Mouse (Mus musculus) thymus, postnatal 0 days (tissue): ENCODE results near the gene 2010111I01Rik. TPM values are rescaled to one million over a fixed set of nuclear protein-coding genes. Genes with fewer than 3 reads are reported as not detected.
"Not testable (repeated sequence)": the region's sequence is repeated elsewhere in the genome, so short reads cannot be mapped to it uniquely, and the experiment has no call there.

Experiments used
- DNase-seq: peaks from one replicate; pipeline ENCODE4 v3.0.0-alpha.2; 2015; ENCODE audit warnings: low spot score
- polyA plus RNA-seq: library from polyadenylated mRNA; unstranded; fragments of >200 nt; fragmentation: Nextera tagmentation; extraction: Ambion mirVana; gene quantifications from 2 replicates; pipeline ENCODE4 v1.2.1, GENCODE M21; 2015

The 2010111I01Rik gene
- polyA plus RNA-seq, 1 experiment from 2014 or later, result 69.4 TPM

DNA sequence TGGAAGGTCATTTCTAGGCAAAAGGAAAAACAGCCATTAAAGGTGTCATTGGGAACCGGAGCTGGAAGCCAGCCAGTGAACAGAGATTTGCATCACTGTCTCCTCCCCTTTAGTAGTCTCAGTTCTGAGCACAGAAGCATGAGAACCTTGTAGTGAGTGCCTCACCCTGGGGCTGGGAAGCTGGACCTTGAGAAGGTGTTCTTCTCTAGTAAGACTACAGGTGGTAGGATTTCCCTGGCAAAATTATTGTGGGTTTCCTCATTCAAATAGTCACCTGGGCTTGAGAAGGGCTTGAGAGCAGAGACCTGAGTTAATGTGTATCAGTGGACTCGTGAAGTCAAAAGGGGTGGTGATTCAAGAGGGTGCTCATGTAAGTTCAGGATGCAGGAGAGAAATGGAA is 224.1 kb downstream of the 2010111I01Rik start:
- DNase-seq, result no peak

DNA sequence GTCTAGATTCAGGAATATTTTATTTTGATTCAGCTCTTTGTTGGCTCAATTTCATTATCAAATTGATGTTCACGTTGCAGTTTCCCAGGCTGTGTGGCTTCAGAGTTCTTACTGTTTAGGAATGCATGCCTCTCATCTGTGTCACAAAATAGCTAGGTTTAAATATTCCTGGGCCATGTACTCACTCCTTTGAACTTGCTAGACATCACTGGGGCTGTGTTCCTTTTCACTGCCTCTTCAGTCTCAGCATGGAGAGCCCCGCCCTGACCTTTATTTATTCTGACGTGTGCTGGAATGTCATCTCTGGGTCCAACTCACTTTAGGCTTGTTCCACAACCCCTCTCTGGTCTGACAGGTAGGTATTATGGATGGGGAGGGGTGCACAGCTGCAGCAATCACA is 228.7 kb downstream of the 2010111I01Rik start:
- no peak for DNase-seq

DNA sequence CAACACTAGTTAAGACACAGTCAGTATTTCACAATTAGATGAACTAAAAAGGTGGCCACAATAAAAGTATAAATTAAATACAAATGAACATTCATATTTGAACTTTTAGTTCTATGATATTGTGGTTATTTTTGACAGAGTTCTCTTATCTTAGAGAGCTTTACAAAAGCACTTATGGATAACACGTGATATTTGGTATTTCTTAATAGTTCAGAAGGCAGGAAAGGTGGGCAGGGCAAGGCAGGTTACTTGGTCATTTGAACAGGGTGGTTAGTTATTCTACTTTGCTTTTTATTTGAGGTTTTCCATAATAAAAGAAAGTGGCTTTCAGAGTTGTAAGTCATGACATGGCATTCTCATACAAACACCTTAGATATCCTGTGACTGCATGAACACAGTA is 233.3 kb downstream of the 2010111I01Rik start:
- DNase-seq, result no peak

DNA sequence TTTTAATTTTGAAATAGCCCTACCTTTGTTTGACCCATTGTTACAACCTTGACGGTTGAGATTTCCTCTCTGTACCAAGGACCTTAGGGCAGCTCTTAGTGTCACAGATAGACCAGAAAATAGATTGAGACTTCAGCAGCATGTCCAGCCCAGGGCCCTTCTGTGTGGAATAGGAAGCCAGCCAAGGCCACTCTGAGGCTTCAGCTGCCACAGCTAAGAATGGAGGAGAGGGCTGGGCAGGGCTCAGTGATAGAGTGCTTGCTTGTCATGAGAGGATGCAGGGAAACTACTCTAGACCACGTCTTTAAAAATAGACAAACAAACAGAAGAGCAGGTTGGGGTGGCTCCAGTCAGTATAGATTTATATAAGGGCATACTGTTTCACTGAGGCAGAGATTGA is 234.9 kb downstream of the 2010111I01Rik start:
- no peak for DNase-seq

DNA sequence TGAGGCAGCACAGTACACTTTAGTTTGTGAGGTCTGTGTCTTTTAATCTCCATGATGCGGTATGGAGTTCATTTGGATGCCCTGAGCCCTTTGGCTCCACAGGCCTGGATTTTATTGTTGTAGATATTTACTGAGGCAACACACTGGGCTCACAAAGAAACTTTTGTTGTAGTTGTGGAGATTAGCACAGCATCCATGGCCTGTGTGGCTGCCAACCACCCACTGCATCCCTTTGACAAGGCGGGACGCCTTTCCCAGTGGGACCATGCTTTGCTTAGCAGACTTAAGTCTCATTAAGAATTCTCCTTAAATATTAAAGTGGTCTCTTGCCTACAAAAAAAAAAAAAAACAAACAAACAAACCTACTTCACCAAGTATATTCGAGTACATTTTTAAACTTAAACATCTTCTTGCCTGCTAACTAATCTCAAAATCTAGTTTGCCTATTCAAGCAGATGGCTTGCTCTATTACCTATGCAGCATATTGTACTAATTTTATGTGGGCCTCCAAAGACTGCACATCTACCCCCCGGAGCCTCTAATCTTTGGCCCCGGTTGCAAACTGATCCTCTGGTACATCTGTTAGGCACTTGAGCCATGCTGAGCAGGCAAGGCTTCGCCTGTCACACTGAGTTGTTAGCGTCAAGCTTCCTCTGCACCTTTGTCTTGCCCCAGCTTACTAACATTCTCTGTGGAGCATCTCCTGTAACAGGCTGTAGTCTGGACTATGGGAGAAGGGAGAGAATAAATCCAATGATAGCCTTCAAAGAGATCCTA is 239.0 kb downstream of the 2010111I01Rik start:
- DNase-seq, result no peak

DNA sequence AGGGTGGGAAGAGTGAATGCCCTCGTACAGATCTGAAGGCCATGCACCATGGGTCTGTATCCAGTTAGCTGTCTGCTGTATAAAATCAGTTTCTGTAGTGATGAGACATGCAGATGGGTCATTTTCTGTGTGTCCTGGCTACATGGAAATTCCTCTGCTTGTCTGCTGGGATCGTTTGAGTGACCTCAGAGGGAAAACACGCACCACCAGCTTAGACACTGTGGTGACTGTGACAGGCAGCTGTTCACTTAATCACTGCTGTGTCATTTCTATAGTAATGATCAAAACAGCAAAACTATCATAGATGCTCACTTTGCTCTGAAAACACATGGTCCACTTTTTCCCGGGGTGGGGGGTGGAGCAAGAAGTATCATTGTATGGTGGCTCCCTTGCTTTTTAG is 241.1 kb downstream of the 2010111I01Rik start:
- no peak for DNase-seq

DNA sequence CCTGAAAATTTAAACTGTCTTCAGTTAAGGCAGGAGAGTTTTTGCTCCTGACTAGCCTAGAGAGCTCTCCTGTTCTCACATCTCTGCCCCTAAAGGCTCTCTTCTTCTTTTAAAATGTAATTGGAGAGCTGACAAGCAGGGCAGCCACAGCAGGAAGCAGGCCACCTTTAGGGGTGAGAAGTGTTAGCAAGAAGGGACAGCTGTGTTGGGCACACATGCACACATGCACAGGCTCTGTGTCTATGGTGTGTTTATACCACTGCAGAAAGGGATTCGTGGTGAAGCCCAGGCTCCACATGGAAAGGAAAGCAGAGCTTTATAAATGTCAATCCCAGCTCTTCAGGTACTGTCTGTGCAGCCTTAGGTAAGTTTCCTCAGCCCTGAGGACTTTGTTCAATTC is 241.7 kb downstream of the 2010111I01Rik start:
- no peak for DNase-seq

DNA sequence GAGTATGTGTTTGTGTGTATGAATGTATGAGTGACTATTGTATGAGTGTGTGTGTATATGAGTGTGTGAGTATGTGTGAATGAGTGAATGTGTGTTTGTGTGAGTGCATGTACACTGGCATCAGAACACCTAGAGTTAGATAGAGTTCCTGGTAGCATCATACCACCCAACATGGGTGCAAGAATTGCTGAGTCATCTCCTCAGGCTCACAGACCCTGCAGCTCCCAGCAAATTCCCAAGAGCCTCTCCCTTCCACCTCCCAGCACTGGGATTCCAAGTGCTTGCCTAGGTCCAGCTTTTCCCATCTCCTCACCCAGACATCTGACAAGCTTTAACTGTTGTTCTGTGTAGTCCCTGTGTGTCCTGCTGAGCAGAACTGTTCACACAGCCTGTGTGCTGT is 251.8 kb downstream of the 2010111I01Rik start:
- no peak for DNase-seq

DNA sequence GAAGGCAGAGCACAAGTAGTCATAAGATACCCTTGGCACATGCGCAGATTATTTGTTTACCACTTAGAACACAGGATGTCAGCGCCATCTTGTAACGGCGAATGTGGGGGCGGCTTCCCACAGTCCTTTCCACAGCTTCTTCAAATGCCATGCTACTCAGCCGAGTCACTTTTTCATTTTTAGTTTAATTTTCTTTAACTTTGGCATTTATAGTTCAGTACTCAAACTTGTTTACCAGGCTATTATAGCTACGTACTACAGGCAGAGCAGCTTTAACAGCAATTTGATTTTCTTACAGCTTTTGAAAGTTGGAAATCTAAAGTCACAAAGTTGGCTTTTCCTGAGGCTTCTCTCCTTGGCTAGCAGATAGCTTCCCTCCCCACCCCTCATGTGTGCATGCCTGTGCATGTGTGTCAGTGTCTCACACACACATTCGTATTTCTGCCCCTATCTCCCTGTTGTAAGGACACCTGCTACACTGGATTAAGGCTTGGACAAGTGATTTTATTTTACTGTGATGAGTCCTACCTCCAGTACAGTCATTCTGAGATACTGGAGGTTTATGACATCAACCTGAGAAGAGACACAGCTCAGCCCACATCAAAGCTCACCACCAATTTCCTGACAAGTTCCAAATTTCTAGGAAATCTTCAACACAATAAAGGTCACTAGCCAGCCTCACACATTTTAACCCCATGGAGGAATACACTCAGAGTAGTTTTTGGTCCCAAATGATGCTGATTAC is 258.5 kb downstream of the 2010111I01Rik start:
- DNase-seq, result peak; percentile 27

DNA sequence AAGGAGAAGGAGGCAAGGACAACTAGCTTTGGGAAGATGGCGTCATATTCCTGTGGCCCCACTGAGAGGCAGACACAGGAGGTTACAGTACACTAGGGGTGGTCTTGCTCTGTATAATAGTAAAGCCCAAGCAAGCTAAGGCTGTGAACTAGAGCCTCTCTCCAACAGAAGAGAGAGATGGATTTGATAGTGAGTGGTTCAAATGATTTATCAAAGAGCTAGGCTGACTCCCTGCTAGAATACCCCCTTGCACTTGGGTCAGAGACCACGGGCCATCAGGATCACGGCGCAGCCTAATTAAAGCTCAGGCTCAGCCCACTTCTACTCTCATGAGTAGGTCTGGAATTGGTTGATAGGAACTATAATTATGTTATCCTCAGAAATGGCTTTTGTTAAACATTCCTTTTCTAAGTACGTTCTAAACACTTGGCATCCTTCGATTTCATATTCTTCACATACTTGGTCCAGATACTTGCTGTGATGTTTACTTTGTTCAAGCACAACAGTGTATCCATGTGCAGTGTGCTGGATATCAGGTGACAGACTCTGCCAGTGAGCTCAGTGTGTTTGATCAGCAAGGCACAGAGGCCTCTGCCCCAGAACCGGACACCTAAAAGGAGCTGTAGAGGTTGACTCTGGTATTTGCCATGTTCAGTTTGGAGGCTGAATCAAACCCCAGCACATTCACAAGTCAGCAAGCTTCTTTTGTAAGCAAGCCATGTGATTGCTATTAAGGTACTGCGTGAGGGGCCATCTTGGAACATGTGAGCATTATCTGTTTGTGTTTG is 261.3 kb downstream of the 2010111I01Rik start:
- DNase-seq, result no peak

DNA sequence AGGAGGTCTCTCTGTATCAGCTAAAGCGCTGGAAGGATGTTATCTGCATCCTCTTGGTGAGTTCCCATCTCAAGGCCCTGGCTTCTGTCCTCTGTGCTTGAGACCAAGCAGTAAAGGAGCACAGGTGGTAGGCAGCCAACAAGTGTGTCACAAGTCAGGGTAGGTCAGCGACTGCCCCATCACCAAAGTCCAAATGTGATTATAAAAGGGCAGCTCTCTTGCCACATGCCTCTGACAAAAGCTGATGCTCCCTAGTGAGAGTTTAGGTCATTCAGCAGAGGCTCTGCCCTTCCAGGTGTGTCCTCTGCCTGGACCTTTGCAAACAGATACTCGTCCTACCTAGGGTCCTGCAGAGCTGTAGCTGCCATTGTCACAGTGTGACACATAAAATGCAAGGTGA is 263.1 kb downstream of the 2010111I01Rik start:
- DNase-seq, result no peak

DNA sequence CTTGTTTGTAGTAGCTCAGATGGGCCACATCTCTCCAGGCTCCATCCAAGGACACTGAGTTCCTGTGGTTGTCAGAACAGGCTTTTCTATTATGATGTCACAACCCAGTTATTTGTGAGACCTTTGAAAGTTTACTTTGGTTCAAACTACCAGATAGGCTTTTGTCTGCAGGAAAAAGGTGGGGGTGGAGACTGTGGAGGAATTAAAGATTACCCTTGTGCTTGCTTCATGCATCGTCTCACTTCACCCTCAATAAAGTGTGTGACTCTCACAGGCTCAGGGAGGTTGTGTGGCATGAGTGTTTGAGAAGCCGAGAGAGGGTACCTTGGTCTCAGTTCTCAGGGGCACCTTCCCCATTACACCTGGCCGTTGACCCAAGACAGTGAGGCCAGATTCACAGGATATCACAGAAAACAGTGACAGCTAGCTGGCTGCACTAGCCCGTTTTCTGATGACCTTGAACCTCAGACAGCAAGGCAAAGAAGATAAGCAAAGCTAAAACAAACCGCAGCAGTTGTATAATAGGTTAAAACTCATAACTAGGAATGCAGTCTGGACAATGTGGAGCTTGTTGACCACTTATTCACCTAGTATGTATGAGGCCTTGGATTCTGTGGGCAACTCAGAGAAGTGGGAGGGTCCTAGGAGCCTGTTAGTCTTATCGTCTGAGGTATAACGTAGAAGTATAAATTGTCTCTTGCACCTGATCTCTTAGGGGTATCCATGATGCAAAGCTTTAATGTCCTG is 266.4 kb downstream of the 2010111I01Rik start:
- no peak for DNase-seq

DNA sequence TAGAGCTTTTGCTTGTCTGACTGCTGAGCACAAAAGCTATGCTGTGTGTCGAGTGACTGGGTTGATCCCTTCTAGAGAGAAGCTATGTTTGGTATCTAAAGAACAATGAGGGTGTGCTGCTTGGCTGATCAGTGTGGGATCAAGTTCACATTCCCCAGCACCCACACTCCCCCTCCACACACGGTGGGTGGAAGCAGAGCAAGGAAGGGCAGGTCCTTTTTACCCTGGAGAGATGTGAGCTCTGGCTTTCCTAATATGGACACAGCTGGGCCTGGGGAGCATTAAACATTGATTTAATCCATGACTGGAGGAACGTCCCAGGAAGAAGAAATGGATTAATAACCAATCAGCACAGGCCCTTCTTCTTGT is 267.0 kb downstream of the 2010111I01Rik start:
- no peak for DNase-seq

DNA sequence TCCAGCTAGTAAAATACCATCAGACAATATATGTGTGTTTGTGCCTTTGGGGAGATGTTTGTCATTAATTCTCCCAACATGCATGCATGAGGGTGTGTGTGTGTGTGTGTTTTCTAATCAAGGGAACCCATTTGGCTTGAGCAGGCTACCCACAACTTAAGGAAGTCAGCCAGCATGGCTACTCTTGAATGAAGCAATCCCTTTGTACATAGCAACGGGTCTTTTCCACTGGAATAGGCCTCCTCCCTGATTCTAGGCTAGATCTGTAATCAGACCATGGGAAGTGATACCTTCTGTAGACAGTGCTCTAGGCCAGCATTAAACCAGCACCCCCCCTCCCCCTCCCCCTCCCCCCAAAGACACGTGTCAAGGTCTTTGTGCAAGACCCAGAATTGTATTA is 267.9 kb downstream of the 2010111I01Rik start:
- no peak for DNase-seq

DNA sequence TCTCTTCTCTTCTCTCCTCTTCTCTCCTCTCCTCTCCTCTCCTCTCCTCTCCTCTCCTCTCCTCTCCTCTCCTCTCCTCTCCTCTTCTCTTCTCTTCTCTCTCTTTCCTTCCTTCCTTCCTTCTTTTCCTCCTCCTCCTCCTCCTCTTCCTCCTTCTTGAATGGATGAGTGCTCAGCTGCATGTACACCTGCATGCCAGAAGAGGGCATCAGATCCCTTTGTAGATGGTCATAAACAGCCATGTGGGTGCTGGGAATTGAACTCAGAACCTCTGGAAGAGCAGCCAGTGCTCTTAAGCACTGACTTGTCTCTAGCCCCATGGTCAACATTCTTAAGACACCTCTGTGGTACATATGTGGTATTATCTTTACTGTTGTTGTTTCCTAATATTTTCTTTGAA is 269.8 kb downstream of the 2010111I01Rik start:
- DNase-seq, result not testable (repeated sequence)

DNA sequence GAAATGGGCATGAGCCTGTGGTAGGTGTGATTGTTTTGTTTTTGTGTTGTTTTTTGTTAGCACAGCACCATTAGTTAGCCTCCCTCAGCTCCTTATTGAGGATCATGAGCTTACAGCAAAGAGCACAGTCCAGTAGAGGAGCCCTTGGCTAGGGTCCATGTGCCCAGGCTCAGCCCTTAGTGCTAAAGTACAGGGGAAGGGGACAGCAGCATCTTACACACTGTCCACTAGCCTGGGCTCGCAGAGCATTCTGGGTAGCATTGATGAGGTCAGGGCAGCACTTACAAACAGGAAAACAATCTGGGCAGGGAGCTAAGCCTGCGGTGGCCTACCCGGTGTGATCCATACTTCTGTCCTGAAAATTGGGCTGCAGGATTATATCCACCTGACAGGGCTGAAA is 270.9 kb downstream of the 2010111I01Rik start:
- DNase-seq, result no peak

DNA sequence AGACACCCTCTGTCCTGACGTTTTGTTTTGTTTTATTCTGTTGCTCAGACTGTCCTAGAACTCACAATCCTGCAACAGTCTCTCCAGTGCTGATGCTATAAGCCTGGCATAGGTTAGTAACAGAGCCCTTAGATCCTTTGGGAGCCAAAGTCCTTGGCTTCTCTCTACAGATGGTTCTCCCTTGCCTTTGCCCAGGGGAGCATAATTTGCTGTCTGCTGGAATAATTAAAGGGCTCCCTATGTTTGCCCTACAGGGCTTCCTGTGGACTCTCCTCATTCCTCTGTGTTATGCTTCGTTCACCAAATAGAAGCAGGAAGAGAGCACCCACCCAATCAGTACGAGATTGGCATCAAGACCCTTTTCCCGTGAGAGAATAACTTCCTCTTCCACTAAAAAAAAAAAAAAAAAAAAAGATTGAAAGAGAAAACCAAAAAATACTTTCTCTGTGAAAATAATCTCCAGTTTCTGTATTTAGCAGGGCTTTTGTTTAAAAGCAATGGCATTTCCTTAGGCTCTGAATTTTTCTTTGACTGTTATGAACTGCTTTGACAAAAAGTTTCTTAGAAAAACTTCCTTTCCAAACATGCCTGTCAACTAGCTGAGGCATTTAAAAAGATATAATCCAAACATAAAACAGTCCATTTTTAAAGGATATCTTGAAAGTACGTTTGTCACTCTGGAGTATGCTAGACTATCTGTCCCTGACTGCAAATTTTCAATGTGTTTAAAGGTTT is 271.6 kb downstream of the 2010111I01Rik start:
- no peak for DNase-seq

DNA sequence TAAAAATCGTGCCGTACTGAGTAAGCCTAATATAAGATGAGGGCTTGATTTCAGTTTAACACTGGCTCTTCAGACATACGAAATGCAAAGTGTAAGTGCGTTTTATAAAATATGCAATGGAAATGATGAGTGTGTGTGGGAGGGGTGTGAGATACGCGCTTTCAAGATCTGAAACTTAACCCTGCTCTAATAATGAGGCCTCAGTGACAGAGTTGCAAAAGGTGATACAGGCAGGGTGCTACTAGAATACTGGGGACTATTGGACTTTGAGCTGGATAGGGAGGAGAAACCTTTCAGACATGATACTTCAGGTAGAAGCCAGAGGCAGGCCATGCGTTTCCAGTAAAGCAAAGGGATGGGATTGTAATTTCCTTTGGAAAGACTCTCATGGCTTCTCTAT is 273.4 kb downstream of the 2010111I01Rik start:
- no peak for DNase-seq

DNA sequence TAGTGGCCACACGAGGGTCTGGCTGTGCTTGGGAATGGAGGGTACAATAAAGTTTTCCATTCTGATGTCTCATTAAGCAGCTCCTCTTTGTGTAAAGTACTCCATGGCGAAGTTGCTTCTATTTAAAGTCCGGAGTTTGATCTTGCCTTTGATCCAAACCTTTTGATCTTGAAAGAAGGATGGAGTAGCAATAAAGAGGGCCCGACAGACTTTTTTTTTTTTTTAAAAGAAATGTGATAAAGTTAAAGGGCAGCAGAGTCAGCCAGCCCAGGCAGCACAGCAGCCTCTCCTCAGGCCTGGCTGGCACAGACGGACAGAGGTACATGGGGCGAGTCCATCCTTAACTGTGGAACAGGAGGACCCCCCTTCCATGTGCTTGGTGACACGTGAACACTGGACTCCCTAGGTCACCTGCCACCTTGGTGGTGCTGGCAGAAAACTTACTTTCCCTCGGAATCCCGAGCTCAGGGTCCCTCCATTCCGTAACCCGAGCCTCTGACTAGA is 274.7 kb downstream of the 2010111I01Rik start:
- DNase-seq, result peak; percentile 26

DNA sequence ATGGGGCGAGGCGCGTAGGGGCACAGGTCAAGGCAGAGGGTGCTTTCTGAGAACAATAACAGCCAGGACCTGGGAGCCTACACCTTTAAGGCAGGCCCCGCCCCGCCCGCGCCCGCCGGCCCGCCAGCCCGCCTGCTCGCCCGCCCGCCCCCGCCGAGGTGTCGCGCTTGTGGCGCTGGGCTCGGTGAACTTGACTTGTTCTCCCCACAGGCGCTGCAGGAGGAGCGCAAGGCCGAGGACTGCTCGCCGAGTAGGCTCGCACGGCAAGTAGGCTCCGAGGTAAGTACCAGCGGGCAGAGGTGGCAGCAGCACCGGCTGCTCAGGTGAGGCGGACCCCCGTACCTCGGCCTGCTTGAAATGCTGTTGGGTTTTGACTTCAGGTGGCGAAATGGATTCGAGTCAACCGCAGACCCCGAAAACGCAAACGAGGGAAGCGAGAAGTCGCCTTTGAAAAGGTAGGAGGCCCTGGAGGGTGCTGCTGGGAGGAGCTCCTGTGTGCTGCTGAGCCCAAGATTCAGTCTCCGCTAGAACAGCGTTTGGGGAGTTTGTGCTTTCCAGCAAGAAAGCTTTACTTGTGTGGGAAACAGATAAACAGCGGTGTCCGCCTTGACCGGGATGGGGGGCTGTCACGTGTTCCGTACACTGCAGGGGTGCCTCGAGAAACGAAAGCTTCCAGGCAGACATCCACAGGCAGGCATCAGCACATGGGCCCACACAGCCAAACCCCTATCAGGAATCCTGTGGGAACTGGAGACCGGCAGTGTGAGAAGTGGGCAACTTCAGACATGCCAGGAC is 275.4 kb downstream of the 2010111I01Rik start:
- DNase-seq, result peak; percentile 82
